In genomic region chr15:4726830-4727310, GRCm38 (mm10) we compare ENCODE assay signal across 25 mouse cellular contexts. TPM values are rescaled to one million over a fixed set of nuclear protein-coding genes. Genes with fewer than 3 reads are reported as not detected.
"Had no signal": no experiment of that assay in that cellular context is flagged by ENCODE, and none has a peak within 500 bp of the region (broad histone marks: within the 10 kb centered on the region; RNA-seq: fewer than 3 reads in every experiment).

Gene C6 (plus strand): TSS chr15:4727175.

- H3K9me3 ChIP-seq: liver, embryonic 13.5 days had no signal

- H3K9ac ChIP-seq: liver, embryonic 13.5 days had no signal

- H3K36me3 ChIP-seq: liver, embryonic 13.5 days had no signal

- H3K4me2 ChIP-seq: liver, embryonic 13.5 days; midbrain, embryonic 11.5 days had no signal

- H3K27me3 ChIP-seq: liver, embryonic 13.5 days had no signal

- ATAC-seq: intestine, postnatal 0 days had no signal

- DNase-seq: kidney, postnatal 25 days; layer of hippocampus, adult 9-11 months; liver, embryonic 13.5 days; midbrain, embryonic 14.5 days; thymus, adult 2 months; thymus, postnatal 14 days; thymus, postnatal 4 days had no signal

- H3K4me3 ChIP-seq: layer of hippocampus, adult 2 months; left cerebral cortex, adult 2 months; liver, embryonic 13.5 days had no signal

- H3K4me1 ChIP-seq: liver, embryonic 13.5 days had no signal

- H3K27ac ChIP-seq: kidney, postnatal 0 days; layer of hippocampus, adult 2 months; left cerebral cortex, adult 2 months; liver, embryonic 13.5 days; stomach, postnatal 0 days had no signal

RNA-seq across cellular contexts. Expression of gene C6, which starts in this region (rescaled TPM):
- total RNA-seq: layer of hippocampus, adult 2 months; layer of hippocampus, postnatal 25 days; left cerebral cortex, adult 2 months; left cerebral cortex, postnatal 10 days; left cerebral cortex, postnatal 36 days; megakaryocyte progenitor cell, adult 5-6 weeks; megakaryocyte-erythroid progenitor cell, adult 5-6 weeks; midbrain, postnatal 0 days had no signal
- polyA plus RNA-seq: intestine, embryonic 14.5 days; limb, embryonic 11.5 days; lung, embryonic 16.5 days; midbrain, embryonic 11.5 days; midbrain, embryonic 14.5 days; midbrain, postnatal 0 days; neural tube, embryonic 11.5 days; neural tube, embryonic 14.5 days; stomach, embryonic 14.5 days; stomach, postnatal 0 days had no signal
